Mouse (Mus musculus) neural tube, embryonic 15.5 days (tissue): ENCODE data around the gene Pi4k2b. TPM values are rescaled to one million over a fixed set of nuclear protein-coding genes. Genes with fewer than 3 reads are reported as not detected.

Source experiments
- ATAC-seq: fragments of 200-750 bp; cut with Nextera tagmentation; 2 replicates; pipeline ENCODE4 v1.8.0; 2017; ENCODE audit warnings: mild to moderate bottlenecking, moderate TSS enrichment, moderate library complexity; ENCODE audit not compliant: low FRiP score
- H3K27ac ChIP-seq: fragments of 300-500 bp; sonication (generic); replicated peaks from 2 replicates; pipeline ENCODE4 v1.5.1; 2015; ENCODE audit warnings: mild to moderate bottlenecking, inconsistent platforms
- H3K27me3 ChIP-seq: fragments of 300-500 bp; sonication (generic); replicated peaks from 2 replicates; pipeline ENCODE4 v1.6.1; 2015; ENCODE audit warnings: inconsistent platforms
- H3K36me3 ChIP-seq: fragments of 300-500 bp; sonication (generic); 2 replicates; pipeline ENCODE4 v1.6.1; 2015; ENCODE audit warnings: inconsistent platforms
- H3K4me1 ChIP-seq: fragments of 300-500 bp; sonication (generic); 2 replicates; pipeline ENCODE4 v1.6.1; 2015; ENCODE audit warnings: inconsistent platforms
- H3K4me2 ChIP-seq: fragments of 300-500 bp; sonication (generic); 2 replicates; pipeline ENCODE4 v1.6.1; 2015; ENCODE audit warnings: inconsistent platforms, mild to moderate bottlenecking, moderate library complexity
- H3K4me3 ChIP-seq: fragments of 300-500 bp; sonication (generic); replicated peaks from 2 replicates; pipeline ENCODE4 v1.5.1; 2015; ENCODE audit warnings: mild to moderate bottlenecking, inconsistent platforms
- H3K9ac ChIP-seq: fragments of 300-500 bp; sonication (generic); replicated peaks from 2 replicates; pipeline ENCODE4 v1.6.1; 2015; ENCODE audit warnings: mild to moderate bottlenecking, inconsistent platforms
- H3K9me3 ChIP-seq: fragments of 300-500 bp; sonication (generic); replicated peaks from 2 replicates; pipeline ENCODE4 v1.6.1; 2016; ENCODE audit warnings: inconsistent platforms
- WGBS: fragments of 180-500 bp; shearing (Covaris S2); methylation state at CpG from one replicate; pipeline ENCODE4 v1.1.7; 2015; ENCODE audit warnings: mixed read lengths; 5-methylcytosine and 5-hydroxymethylcytosine counted together
- polyA plus RNA-seq: library from polyadenylated mRNA; unstranded; fragments of >200 nt; fragmentation: Nextera tagmentation; extraction: Ambion mirVana; gene quantifications from 2 replicates; pipeline ENCODE4 v1.2.1, GENCODE M21; 2015

Pi4k2b gene
- polyA plus RNA-seq, 1 experiment from 2014 or later = 4.4 TPM

DNA sequence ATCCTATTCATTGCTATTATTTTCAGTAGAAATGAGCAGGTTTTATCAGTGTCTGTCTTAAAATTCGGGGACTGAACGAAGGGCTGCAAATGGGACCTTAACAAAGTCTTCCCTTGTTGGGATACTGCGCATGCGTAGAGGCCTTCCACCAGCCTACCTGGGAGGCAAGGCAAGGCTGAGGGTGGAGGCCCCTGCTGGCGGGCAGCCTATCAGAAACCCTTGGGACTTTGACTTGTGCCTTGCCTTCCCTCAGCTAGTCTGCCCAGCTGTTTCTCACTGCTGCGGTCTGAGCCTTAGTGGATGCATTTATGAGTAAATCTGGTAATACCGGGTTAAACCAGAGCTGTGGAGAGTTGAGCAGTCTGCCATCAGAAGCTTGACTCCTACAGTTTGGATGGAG, 71.9 kb downstream of the Pi4k2b start:
- no peak overlapping the region for H3K4me3 ChIP-seq
- H3K36me3 ChIP-seq = peaks cover 11% of the 10 kb centered on the region; the same call in 1 of the 2 replicates
- no peak for ATAC-seq
- WGBS = 89% methylated on average over 7 of the region's 7 CpGs
- H3K27ac ChIP-seq = no peak overlapping the region
- no peaks in the 10 kb centered on the region for H3K4me1 ChIP-seq
- H3K4me2 ChIP-seq = no peak overlapping the region
- H3K27me3 ChIP-seq = no peaks in the 10 kb centered on the region
- H3K9ac ChIP-seq = no peak overlapping the region
- H3K9me3 ChIP-seq = no peaks in the 10 kb centered on the region

DNA sequence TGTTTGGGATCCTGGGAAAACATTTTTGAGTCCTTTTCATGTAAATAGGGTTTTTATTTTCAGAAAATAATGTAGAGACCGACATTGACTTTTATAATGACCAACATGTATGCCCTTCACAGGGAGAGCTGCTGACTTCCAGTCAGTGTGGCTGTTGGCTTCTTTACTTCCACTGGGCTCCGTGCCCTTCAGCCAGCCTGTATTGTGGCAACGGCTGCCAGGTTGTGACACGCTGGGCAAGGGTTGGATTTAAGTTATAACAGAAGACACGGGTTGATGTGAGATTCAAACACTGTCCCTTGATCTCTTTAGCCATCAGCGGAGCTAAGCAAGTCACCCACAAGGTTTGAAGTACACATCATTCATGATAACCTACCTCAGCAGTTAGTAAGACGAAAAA, 77.3 kb downstream of the Pi4k2b start:
- no peak overlapping the region for H3K4me3 ChIP-seq
- 94% methylated on average over 7 of the region's 7 CpGs for WGBS
- H3K27me3 ChIP-seq = no peaks in the 10 kb centered on the region
- H3K9me3 ChIP-seq = no peaks in the 10 kb centered on the region
- no peak for ATAC-seq
- no peak overlapping the region for H3K27ac ChIP-seq
- H3K4me1 ChIP-seq = no peaks in the 10 kb centered on the region
- H3K4me2 ChIP-seq = no peak overlapping the region
- no peak overlapping the region for H3K9ac ChIP-seq
- peaks cover 17% of the 10 kb centered on the region; the same call in 1 of the 2 replicates for H3K36me3 ChIP-seq

Other genes starting within 250 kb of the Pi4k2b start
- 6.9 and 7.8 TPM in 2 replicates for gene Lgi2, start 175.1 kb upstream of the Pi4k2b start, polyA plus RNA-seq
- 6.2 and 7.4 TPM in 2 replicates for gene Sepsecs, start 71.9 kb upstream of the Pi4k2b start, polyA plus RNA-seq
- 8.6 and 11.1 TPM in 2 replicates for gene Zcchc4, start 33.8 kb downstream of the Pi4k2b start, polyA plus RNA-seq
- gene Anapc4, start 92.4 kb downstream of the Pi4k2b start, polyA plus RNA-seq = 99.4 and 103 TPM in 2 replicates